Mouse (Mus musculus): ENCODE data around the gene Ryr2.

Gene Ryr2

DNA sequence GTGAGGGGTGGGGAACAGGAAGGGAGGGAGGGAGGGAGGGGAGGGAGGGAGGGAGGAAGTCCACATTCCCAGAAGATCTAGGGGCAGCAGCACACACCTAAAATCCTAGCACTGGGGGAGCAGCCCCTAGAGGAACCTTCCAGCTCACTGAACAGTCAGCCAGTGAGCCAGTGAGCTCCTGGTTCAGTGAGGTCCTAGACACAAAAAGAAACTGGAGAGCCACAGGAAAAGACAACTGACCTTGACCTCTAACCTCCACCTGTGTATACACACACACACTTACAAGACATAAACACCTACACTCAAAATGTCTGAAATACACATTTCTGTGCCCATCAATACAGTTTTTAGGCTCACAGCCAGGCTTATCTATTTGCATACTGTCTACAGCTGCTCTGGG, 173.4 kb downstream of the Ryr2 start:
- DNase-seq = no peak

GRCm38 (mm10) chr13:11928709-11929108, 178.0 kb downstream of the Ryr2 start:
- no peak for DNase-seq

- DNase-seq = no peak
Observed at GRCm38 (mm10) chr13:11927727-11928126, 179.0 kb downstream of the Ryr2 start.

DNA sequence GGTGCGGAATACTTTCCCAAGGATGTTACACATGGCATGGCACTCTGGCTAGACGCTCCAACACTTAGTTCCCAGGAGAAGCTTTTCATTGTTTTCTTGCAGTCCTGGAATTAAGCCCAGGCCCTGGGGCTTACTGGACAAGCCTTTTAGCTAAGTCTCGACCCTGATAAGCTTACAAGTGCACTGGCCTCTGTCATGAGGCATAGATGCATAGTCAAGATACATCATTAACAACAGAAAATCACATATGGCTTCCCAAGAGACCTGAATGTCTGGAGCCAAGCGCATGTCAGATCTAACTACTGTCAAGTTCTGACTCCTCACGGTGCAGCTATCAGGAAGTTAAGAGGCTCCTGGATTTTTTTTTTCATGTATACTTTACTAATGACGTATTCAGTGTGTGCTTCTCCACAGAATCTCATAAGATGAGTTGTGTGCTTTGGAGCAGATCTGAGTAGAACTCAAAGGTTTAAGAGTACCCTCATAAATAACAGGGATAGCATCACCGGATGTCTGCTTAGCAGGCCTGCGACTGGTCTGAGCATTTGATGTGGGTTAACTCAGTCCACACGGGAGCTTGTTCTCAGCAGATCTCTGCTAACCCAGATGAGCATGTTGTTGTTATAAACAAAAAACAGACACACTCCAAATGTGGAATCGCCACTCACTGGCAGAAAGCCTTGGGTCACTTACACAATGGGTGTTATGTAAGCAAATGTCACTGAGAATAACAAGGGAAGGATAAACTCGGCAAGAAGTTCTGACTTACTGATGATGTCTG, 179.8 kb downstream of the Ryr2 start:
- no peak for DNase-seq

GRCm38 (mm10) chr13:11926215-11926614, 180.5 kb downstream of the Ryr2 start:
- no peak for DNase-seq

- DNase-seq = no peak
Observed at GRCm38 (mm10) chr13:11924732-11925131, 182.0 kb downstream of the Ryr2 start.

DNA sequence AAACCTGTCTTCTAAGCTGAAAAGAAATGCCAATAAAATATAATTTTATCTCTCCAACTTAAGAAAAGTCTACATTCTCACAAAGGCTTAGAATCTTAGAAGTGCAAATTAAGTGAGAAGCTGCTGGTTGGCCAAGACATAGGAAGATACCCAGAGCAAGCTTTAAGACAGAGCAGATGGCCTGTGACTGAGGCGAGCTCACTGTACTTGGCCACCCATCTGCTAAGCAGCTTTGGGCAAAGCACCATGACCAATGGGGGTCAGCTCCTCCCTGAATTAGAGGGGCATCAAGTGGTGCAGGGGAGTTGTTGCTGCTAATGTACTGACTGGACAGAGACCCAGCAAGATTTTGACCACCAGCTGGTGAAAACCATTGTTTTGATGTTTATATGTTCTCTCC, 186.2 kb downstream of the Ryr2 start:
- no peak for DNase-seq

GRCm38 (mm10) chr13:11919448-11919847, 187.3 kb downstream of the Ryr2 start:
- no peak for DNase-seq

DNA sequence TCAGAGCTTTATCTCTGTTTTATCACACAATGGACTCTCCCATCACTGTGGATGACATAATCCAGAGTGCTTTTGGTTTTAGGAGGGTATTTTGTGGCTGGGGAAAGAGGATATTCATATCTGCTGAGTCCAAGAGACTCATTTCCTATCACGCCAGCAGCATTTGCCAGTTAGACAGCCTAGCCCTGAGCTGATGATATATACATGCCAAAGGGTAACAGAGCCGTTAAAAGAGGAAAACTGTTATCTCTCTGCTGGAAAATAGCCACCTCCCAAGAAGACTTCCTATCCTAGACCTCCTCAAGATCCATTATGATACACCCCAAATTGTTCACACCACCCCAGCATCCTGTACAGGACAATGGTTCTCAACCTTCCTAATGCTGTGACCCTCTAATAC, 191.1 kb downstream of the Ryr2 start:
- no peak for DNase-seq

DNA sequence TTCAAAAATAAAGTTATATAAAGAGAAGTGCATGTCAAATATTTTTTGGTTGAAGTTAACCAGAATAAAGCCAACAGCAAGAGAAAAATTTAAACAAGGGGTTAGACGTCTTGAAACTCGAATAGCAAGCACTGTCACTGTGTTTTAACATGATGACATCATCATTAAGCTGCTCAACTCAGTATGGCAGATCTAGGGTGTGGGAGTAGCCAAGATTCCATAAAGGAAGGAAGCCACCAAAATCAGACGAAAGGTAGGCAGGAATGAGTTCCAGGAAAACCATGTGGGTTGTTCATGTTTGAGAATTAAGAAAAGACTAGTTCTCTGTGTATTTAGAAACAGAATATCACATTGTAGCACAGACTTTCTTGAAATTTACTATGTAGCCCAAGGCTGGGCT, 192.1 kb downstream of the Ryr2 start:
- no peak for DNase-seq

DNA sequence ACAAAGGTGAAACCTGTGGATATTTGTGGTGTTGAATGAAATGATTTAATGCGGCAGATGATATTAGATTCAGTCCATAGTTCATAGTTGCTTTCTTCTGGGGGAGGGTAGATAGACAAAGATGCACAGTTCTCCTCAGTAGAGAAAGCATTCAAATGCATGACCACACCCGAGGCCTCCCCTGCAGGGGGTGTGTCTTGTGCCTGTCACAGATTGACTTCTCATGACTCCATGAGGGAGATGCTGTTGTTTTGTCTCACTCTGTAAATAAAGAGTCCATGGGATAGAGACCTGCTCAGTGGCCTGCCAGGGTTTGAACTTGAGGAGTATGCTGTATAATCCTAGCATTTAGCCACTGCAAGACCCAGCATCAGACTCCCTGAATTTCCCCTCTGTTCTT, 194.5 kb downstream of the Ryr2 start:
- DNase-seq = no peak

GRCm38 (mm10) chr13:11908123-11908522, 198.6 kb downstream of the Ryr2 start:
- DNase-seq = no peak

DNA sequence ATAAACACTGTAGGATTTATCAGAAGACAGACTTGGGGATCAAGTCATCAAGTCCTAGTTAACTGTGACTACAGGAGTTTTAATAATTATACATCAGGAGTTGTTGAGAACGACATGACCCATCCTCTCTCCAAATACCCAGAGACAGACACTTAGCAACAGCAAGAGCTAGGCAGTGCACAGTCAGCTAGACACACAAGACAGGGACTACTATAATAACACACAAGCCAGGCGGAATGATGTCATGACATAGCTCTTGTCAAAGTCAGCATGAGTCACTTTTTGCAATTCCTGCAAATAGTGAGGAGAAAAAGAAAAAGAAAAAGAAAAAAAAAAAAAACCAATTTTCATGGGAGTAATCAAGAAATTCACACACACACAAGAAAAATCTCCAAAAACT, 201.6 kb downstream of the Ryr2 start:
- no peak for DNase-seq

GRCm38 (mm10) chr13:11903272-11903671, 203.5 kb downstream of the Ryr2 start:
- no peak for DNase-seq

- no peak for DNase-seq
Observed at GRCm38 (mm10) chr13:11902856-11903255, 203.9 kb downstream of the Ryr2 start.

- no peak for DNase-seq
Observed at GRCm38 (mm10) chr13:11900631-11901030, 206.1 kb downstream of the Ryr2 start.

DNA sequence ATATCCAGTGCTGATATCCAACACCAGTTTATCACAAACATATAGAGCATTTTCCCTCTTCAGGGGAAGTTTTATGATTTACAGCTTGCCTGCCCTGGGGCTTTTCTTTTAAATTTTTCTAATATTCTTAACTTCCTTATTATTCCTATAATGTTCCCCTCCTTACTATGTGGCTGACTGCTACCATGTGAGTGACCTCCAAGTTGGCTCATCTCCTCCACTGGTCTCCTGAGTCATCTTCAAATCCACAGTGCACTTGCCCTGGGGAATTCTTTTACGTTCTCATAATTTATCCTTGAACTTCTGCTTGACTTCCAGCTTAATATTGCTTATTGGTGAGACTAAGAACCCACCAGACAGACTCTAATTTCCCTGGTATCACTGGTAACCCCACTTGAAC, 211.1 kb downstream of the Ryr2 start:
- DNase-seq = no peak

DNA sequence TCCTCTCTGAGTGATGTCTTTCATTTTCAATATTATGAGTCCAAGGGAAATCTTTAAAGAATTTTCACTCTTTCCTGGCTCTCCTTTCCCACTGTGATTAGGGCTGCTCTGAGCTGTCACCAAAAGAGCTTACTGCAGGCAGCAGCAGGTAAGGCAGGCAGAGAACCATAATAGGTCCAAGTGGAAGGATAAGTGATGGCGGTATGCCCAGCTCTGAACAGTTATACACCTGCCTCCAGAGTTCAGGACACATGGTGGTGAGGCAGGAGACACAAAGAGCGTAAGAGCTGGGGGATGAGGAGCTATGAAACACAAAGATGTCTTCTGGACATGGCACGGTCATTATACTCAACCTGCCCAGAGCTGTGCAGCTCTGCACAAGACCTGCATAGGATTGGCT, 215.0 kb downstream of the Ryr2 start:
- no peak for DNase-seq

DNA sequence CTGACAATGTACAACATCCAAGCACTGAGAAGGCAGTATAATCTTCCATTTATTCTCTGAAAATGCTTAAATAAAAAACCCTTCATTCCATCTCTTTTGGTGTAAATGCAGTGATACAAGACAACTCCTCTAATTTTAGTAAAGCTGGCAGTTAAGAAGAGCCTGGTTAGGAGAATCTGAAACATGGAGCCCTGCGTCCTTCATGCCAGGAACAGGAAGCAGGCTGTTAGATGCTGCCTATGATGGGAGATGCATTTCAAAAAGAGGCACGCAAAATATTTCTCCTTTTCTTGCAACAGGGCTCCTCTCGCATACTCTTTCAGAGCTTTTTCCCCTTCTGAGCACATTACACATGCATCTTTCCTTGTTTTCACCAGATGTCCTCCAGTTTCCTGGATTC, 215.6 kb downstream of the Ryr2 start:
- DNase-seq = no peak

DNA sequence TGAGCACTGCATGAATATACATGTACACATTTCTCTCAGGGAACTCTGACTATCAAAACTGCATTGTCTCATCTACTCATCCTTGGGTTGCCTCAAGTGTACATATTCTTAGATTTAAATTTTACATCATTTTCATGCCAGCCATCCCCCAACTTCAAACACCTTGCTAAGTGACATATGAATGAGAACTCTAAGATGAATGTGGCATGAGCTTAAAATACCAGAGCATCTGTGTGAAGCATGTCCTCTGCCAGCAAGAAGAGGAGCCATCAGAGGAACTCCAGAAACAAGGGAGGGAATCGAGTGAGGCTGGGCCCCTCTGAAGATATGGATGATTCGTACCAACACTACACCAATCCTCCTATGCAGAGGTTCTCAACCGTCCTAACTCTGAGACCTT, 222.6 kb downstream of the Ryr2 start:
- no peak for DNase-seq

DNA sequence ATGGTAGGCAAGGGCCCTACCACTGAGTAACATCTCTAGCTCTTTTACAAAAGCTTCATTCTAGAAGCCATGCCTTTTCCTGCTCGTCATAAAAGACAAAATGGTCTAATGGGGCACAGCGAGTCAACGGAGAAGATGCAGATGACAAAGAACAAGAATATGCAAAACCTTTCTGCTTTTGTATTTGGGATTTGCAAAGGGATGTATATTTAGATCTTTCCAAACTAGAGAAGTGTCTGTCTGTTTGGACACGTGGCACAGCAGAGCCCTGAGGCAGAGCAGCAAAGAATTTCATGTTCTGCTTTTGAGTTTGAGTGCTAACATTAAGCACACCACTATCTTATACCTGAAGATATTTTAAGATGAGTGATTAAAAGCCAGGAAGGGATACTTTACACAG, 224.4 kb downstream of the Ryr2 start:
- DNase-seq = no peak

DNA sequence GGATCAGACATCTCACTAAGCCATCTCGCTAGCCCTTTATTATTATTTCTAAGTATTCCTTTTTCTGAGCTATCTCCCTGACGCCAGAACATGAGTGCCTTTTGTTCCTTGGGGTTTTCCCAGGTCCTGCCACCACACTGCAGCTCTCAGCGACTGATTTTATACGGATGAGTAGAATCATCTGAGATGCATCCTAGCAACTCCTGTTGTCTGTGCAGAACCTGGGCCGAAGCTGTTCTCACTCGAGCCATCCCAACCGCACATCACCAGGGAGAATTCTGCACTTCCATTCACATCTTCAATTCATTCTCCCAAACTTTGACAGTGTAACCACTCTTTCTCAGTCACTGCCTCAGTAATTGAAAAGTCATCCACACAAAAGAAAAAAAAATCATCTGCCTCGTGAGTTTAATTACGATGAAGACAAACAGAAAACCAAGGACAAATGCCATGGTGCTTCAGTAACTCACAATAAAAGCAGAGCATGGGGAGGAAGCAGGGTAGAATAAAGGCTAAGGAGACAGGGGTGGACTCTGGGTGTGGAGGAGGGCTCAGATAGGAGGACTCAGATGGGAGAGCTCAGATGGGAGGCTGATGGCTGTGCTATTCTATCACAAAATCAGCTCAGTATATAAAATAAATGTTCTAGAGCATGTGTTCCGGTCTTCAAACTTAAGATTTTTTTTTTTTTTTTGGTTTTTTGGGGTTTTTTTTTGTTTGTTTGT, 226.1 kb downstream of the Ryr2 start:
- no peak for DNase-seq

DNA sequence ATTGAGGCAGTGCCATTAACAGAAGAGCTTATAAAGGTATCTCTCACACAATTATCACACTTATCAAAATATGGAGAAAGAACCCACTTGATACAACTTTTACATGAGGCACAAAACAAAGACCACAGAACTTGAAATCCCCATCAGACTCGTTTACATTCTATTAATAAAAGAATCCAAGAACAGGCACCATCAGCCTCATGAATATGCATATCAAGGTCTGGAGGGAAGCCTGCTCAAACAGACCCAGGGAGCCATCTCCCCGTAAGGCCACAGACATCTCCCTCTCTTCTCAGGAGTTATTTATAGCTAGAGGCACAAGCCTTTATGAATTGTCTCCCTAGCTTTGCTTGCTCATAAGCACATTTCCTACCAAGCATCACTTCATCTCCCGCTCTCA, 227.7 kb downstream of the Ryr2 start:
- no peak for DNase-seq

GRCm38 (mm10) chr13:11874852-11875251, 231.9 kb downstream of the Ryr2 start:
- DNase-seq = no peak

GRCm38 (mm10) chr13:11869971-11870370, 236.8 kb downstream of the Ryr2 start:
- no peak for DNase-seq
